Mouse (Mus musculus): ENCODE measurements around the gene Zfp689. TPM values are rescaled to one million over a fixed set of nuclear protein-coding genes. Genes with fewer than 3 reads are reported as not detected.
"Not testable (repeated sequence)": the region's sequence is repeated elsewhere in the genome, so short reads cannot be mapped to it uniquely, and the experiment has no call there.

Gene Zfp689
- total RNA-seq (2017), result 2.1 and 2.7 TPM in 2 replicates

DNA sequence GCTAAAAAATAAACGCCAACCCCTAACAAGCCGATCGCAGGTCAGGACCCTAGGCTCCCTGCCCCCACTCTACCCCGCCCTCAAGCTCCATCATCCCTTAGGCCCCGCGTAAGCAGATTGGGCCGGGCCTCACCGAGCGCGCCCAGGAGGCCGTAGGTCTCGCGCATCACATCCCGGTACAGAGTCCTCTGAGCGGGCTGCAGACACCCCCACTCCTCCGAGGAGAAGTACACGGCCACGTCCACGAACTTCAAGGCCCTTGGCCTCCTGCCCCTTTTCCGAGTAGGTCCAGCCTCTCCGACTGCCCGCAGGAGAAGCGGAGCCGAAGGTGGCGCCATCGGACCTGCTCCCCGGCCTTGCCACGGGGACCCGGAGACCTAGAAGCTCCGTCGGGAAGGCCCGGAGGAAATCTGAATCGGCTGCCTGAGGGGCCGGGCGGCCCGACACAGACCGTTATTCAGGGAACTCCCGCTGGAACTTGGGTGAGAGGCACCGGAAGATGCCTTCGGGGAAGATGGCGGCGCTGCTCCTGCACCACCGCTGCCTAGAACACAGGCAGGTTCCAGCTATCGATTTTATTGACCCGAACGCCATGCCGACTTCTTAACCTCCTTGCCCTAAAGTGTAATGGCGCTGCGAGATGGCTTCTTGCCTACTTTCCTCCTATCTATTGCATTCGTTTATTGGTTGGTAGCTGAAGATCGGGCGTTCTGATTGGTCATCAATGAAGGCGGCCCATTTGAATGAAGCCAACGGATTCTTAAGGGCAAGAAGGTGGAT is at the start of gene Zfp689:
Gene Zfp689, minus strand, starts transcription at position 638 of the 780 bp plus-strand sequence.
- ATAC-seq (ENCODE audit: extremely low read depth, insufficient number of reproducible peaks, low FRiP score, poor library complexity, severe bottlenecking), result peak; percentile 96

DNA sequence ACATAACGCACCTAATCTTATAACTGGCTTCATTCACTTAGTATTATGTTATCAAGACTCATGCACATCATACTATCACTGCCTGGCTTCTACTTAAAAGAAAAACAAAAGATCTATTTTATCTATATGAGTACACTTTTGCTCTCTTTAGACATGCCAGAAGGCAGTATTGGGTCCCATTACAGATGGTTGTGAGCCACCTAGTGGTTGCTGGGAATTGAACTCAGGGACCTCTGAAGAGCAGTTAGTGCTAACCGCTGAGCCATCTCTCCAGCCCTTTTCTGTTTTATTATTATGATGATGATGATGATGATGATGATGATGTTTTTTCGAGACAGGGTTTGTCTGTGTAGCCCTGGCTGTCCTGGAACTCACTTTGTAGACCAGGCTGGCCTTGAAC is 49.4 kb upstream of the Zfp689 start:
- ATAC-seq (ENCODE audit: extremely low read depth, insufficient number of reproducible peaks, low FRiP score, poor library complexity, severe bottlenecking), result no peak

DNA sequence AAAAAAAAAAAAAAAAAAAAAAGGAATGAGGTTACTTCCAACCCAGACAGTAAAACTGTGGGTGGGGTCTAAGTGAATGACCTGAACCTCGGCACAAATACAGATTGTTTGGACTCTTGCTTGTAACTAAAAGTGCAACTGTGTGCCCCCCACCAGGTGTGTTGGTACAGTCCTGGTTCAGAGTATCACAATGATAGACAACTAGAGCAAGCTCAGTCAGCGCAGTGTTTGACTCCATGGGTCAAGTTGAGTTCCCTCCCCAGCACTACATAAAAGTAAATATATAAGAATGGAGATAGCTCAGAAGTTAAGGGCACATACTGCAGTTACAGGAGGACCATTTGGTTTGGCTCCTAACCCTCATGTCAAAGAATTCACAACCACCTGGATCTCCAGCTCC is 48.4 kb upstream of the Zfp689 start:
- no peak for ATAC-seq (ENCODE audit: extremely low read depth, insufficient number of reproducible peaks, low FRiP score, poor library complexity, severe bottlenecking)

DNA sequence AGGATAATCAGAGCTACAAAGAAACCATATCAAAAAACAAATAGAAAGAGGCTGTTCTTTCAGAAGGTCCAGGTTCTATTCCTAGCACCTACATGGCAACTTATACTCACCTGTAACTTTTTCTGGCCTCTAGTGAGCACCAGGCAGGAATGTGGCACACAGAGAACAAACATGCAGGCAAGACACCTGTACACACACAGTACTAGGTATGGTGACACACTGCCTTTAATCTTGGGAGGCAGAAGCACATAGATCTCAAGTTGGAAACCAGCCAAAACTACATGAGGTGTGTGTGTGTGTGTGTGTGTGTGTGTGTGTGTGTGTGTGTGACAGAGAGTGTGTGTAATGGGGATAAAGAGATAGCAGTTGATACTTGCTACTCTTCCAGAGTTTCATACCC is 45.7 kb upstream of the Zfp689 start:
- no peak for ATAC-seq (ENCODE audit: extremely low read depth, insufficient number of reproducible peaks, low FRiP score, poor library complexity, severe bottlenecking)

DNA sequence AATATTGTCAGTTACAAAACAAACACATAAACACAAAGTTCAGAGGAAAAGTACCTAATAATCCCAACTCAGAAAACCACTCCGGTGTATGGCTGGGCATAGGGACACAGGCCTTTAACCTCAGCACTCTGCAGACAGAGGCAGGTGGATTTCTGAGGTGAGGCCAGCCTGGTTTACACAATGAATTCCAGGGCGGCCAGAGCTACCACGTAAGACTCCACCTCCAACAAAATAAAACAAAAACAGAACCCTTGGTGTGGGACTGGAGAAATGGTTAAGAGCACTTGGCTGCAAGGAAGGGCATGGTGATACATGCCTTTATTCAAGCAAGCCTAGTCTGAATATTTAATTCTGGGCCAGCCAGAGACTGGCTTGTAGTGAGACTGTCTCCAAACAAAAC is 42.9 kb upstream of the Zfp689 start:
- no peak for ATAC-seq (ENCODE audit: extremely low read depth, insufficient number of reproducible peaks, low FRiP score, poor library complexity, severe bottlenecking)

DNA sequence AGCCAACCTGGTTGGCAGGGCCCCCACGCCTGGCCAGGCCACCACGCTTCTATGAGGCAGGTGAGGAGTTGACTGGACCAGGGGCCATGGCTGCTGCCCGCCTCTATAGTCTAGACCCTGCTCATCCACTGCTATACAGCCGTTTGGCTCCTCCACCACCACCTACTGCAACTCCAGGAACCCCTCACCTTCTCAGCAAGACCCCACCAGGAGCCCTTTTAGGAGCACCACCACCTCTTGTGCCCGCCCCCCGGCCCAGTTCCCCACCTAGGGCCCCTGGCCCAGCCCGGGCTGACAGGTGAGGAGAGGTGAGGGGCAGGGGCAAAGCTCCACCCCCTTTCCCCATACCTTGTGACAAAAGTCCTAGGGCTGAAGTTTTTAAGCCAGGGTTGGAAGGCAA is 41.0 kb upstream of the Zfp689 start:
- no peak for ATAC-seq (ENCODE audit: extremely low read depth, insufficient number of reproducible peaks, low FRiP score, poor library complexity, severe bottlenecking)

DNA sequence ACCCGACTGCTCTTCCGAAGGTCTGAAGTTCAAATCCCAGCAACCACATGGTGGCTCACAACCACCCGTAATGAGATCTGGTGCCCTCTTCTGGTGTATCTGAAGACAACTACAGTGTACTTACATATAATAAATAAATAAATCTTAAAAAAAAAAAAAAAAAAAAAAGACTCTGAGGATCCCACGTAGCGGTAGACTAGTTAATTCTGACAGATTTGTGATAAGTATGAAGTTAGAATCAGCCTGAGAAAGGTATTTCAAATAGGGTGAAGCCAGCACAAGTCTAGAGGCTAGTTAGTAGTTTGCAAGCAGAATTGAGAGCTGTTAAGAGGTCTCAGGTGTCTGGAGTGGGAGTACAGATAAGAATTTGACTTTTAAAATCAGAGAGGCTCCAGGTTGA is 39.4 kb upstream of the Zfp689 start:
- not testable (repeated sequence) for ATAC-seq (ENCODE audit: extremely low read depth, insufficient number of reproducible peaks, low FRiP score, poor library complexity, severe bottlenecking)

DNA sequence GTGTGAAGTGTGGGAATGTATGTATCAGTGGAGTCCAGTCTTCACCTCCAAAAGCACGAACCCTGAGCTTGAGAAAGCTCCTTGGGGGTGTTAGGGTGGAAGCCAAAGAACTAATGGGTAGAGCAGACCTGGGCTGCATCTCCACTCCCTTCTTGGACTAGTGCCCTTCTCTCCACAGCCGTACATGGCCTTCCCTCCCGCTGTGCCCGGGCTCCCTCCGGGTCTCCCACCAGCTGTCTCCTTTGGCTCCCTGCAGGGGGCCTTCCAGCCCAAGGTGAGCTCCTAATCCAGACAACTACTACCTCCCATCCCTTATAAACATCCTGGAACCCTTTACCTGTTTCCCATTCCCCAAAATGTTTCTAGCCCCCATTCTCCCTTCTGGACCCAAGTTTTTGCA is 36.5 kb upstream of the Zfp689 start:
- no peak for ATAC-seq (ENCODE audit: extremely low read depth, insufficient number of reproducible peaks, low FRiP score, poor library complexity, severe bottlenecking)

DNA sequence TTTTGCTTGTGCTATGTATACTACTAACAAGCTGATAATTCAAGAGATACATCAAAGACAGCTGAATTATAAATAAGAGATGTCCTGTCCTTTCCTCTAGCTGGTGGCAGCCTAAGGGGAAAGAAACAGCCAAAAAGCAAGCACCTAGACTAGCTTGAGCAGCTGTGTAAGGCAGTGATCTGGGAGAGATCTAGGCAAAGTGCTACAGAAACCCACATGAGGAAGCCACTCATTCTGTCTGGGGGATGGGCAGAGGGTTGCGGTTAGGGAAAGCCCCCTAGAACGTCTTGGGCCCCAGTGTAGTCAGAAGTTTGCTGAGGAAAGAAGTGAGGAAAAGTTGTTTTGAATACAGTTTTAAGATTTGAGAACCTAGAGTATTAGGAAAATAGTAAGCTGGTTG is 31.4 kb upstream of the Zfp689 start:
- no peak for ATAC-seq (ENCODE audit: extremely low read depth, insufficient number of reproducible peaks, low FRiP score, poor library complexity, severe bottlenecking)

DNA sequence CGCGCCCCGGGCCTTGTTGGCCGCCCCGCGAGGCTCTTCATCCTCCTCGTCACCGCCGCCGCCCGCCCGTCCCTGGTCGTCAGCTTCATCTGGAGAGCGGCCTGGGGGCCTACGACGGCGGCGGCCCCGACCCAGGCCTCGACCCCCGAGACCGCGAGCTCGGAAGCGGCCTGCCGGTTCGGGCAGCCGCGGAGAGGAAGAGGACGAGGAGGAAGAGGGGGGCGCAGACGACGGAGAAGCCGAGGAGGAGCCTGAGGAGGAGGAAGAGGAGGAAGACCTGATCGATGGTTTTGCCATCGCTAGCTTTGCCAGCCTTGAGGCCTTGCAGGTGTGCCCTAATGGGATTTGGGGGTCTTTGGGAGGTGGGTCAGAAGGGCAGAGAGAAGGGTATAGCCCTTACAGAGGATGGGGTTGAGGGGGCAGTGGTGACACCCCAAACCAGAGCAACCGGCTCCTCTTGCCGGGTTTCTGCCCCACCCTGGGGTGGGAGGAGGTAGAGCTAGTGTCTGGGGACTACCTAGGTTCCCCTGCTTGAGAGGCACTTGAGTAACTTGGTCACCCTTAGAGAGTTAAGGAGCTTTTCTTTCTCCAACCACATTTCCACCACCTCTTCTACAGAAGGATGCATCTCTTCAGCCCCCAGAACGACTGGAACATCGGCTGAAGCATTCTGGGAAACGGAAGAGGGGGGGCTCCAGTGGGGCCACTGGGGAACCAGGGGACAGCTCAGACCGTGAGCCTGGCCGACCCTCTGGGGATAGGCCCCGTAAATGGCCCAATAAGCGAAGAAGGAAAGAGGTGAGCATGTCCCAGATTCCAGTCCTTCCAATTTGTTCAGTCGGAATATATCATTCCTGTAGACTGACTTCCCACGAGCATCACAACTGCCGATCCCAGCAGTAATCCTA is 30.6 kb upstream of the Zfp689 start:
- ATAC-seq (ENCODE audit: extremely low read depth, insufficient number of reproducible peaks, low FRiP score, poor library complexity, severe bottlenecking), result no peak

DNA sequence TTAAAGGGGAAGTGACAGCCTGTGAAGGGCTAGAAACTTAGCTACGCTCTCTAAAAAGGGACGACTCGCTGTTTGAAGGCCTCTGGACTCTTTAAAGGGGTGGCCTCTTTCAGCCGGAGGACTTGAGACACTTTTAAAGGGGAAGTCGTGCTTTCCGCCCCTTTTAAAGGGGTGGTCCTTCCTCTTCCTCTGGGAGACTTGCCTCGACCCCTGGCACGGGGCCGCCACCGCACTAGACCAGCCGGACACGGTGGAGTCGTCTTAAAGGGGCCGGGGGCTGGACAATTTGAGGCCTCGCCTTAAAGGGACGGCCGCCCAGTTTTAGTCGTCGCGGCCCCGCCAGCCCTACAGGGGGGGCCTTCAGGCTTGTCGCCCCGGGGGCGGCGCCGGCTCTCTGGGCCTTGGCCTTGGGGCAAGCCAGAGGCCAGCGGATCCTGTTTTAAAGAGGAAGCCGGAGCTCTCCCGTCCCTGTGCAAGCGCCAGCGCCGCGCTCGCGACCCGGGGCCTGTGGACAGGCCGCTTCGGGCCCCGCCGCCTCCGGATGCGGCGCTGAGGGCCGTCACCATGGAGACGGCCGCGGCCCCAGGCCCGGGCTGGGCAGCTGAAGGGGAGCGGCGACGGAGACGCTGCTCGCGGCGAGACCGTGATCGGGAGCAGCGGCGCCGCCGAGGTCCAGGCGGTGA is 29.8 kb upstream of the Zfp689 start, which contains the start of gene Fbrs:
Gene Fbrs, plus strand, starts transcription at position 565 of the 683 bp plus-strand sequence.
- peak; percentile 28 for ATAC-seq (ENCODE audit: extremely low read depth, insufficient number of reproducible peaks, low FRiP score, poor library complexity, severe bottlenecking)

DNA sequence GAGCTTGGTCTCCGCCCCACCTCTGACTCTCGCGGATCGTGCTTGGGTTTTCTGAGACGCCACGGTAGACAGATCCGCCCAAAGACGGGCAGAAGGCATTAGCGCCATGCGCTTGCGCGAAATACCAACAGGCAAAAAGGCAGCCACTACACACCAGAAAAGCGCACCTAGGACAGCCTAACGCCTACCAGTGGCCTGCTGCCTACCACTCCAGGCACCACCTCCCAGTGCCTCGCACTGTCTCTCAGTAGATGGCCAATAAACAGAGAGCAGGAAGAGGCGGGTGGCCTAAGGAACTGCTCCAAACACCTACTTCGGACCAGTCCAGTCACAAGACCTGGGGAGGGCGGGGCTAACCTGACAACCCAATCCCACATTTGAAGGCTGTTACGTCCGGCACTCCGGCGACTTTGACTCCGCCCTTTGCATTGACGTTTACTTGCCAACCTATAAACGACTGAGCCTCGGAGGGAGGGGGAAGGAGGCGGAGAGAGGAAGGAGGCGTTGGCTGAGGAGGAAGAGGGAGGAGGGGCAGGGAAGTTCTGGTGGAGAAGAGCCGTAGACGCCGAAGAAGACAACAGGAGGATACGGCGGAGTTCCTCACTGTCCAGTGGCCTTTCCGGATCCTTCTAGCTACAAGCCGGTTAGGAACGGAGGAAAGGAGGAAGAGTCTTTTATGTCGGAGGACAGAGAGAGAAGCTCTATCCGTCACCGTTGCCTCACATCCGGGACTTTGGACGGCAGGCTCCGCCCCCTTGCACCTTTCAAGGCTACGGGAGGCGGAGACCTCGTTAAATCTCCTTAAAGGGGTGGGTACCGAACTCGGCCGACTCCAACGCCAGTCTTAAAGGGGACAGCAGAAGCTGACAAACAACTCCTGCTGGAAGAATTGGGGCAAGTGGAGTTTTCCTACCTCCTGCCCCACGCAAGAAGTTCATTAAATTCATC is 29.0 kb upstream of the Zfp689 start:
- ATAC-seq (ENCODE audit: extremely low read depth, insufficient number of reproducible peaks, low FRiP score, poor library complexity, severe bottlenecking), result peak; percentile 74

DNA sequence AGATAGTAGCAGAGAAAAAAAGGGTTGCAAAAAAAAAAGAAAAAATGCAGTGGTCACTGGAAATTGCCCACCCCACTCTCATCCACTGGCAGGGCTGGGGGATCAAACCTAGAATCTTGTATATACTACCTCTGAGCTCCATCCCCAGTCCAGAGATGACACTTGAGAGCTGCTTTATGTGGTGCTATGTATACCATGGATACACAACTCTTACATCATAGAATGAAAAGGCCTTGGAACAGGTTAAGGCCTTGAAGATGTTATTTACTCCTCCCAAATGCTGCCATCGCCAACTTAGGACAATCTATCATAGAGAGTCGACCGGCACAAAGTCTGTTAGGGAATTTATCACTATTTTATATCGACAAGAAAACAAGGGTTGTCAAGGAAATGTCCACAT is 27.9 kb upstream of the Zfp689 start:
- ATAC-seq (ENCODE audit: extremely low read depth, insufficient number of reproducible peaks, low FRiP score, poor library complexity, severe bottlenecking), result no peak

DNA sequence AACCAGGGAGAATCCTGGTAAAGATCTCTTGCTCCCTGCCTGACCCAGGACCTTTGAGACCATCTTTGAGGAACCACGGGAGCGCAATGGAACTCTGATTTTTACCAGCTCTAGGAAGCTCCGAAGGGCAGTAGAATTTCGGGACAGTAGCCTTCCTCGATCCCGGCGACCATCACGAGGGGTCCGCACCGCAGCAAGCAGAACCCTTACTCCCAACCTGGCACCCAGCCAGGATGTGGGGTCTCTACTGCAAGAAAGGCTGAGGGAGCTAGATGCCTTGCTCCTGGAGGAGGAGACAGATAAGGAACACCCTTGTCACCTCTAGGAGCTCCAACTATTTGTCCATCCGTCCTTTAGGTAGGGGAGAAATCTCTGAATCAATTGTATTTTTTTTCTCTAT is 27.4 kb upstream of the Zfp689 start:
- ATAC-seq (ENCODE audit: extremely low read depth, insufficient number of reproducible peaks, low FRiP score, poor library complexity, severe bottlenecking), result no peak

DNA sequence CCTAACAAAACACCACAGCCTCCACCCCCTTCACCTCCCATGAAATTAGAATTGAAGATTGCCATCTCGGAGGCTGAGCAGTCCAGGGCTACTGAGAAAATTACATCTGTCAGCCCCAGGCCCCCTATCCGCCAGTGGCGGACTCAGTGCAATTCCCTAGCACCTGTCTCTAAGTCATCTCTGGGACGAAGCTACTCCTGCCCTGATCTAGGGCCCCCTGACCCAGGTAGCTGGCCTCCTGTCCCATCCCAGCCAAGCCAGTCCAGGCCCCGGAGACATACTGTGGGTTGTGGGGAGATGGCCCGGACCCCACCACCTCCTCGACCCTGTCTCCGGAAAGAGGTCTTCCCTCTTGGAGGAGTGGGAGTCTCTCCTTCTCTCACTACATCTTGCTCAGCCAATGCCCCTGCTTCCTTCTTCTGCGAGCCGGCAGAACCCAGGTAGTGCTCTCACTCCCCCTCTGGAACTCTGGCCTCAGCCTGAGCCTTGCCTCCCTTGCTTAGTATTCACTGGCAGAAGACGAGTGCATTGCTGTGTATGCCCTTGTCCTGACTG is 26.3 kb upstream of the Zfp689 start:
- ATAC-seq (ENCODE audit: extremely low read depth, insufficient number of reproducible peaks, low FRiP score, poor library complexity, severe bottlenecking), result no peak

DNA sequence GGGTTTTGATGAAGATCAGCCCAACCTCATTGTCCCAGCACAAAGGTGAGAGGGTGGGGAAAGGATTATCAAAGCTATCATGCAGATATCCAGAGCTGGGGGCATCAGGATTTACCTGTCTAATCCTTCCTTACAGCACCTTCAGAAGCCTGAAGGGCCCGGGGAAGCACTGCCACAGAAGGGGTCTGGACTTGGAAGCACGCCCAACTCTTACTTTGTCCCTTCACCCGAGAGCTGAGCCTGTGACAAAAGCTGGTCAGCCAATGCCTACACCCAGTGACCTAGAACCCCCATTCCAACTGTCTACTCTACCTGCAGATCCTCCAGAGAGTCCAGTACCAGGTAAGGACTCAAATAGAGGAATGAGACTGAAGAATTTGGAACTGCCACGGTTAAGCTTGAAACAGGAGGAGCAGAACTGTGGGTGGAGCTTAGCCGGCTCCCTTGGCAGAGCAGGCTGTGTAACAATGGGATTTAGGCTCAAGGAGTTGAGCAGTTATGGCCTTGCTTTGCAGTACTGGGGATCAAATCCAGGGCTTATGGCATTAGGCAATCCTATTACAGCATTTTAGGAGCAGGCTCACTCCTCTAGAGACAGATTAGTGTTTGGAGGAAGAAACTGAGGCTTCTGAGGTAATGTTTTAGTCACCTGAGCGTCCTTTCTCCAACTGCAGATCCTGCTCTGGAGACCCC is 25.6 kb upstream of the Zfp689 start:
- no peak for ATAC-seq (ENCODE audit: extremely low read depth, insufficient number of reproducible peaks, low FRiP score, poor library complexity, severe bottlenecking)

DNA sequence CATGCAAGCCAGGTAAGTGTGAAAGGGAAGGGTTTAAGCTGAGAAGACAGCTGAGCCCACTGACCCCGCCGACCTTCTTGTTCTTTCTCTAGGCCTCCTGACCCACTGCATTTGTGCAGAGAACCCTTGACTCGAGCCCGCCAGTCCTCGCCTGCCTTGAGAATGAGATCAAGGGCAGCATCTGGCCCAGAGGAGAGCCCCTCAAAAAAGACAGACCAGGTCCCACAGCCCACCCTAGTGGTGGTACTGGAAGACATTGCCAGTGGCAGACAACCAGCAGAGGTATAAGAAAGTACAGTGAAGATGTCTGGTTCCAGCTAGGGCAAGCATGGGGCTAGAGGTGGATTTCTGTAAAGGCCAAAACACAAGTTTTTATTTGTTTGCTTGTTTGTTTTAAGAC is 24.7 kb upstream of the Zfp689 start:
- ATAC-seq (ENCODE audit: extremely low read depth, insufficient number of reproducible peaks, low FRiP score, poor library complexity, severe bottlenecking), result no peak

DNA sequence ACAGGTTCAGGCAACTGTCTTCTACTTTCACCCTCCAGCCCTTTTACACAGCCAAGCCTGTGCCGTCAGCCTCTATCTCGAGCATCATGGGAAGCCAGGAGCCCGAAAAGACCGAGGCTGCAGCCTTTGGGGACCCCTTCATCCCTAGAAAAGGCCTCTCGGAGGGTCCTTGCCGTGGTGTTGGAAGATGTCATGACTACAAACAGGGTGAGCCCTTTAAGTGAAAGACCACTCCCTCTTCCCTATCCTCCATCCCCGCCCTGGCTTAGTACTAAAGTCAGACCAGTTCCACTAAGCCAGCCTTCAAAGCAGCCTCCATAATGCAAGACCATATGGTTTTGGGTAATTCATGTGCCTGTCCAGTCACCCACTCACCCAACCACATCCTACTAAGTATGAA is 23.1 kb upstream of the Zfp689 start:
- ATAC-seq (ENCODE audit: extremely low read depth, insufficient number of reproducible peaks, low FRiP score, poor library complexity, severe bottlenecking), result no peak

Measured in neutrophil, adult 5-6 weeks (primary cell).